Mouse (Mus musculus): ENCODE data around the gene Ripor3. TPM values are rescaled to one million over a fixed set of nuclear protein-coding genes. Genes with fewer than 3 reads are reported as not detected.

Ripor3 gene
- polyA plus RNA-seq, 1 experiment: 49.2 TPM

DNA sequence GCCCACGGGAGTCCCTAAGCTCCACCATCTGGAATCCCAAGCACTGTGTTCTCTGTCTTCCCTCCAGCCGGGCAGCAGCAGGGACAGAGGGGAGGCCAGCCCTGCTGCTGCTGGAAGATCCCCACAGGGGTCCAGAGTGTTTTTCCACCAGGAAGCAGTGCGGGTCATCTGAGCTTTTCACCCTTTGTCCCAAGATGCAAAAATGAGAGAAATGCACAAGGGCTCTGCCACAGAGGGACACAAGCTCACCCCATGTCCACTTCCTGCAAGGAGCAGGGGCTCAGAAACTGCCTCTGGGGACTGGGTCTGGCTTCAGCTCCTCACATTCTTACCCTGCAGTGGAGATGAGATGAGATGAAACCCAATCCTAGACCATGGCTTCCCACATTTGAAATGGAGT is 30.3 kb upstream of the Ripor3 start:
- no peak overlapping the region for H3K4me3 ChIP-seq (replicated peaks; ENCODE audit: control insufficient read depth, low read depth, low read length)
- no peaks in the 10 kb centered on the region for H3K4me1 ChIP-seq (ENCODE audit: control insufficient read depth, insufficient read depth, low read length)
- H3K27ac ChIP-seq (ENCODE audit: control insufficient read depth, insufficient read depth, low read depth, low read length, poor library complexity): no peak overlapping the region
- TF ChIP-seq POLR2A (IDR thresholded peaks at IDR 0.05; ENCODE audit: borderline replicate concordance, control insufficient read depth, low read depth, low read length) (no peak), CTCF (IDR thresholded peaks at IDR 0.05; ENCODE audit: control insufficient read depth, insufficient read depth, low read length) (no peak)
- WGBS: 75% methylated on average over 3 of the region's 3 CpGs

DNA sequence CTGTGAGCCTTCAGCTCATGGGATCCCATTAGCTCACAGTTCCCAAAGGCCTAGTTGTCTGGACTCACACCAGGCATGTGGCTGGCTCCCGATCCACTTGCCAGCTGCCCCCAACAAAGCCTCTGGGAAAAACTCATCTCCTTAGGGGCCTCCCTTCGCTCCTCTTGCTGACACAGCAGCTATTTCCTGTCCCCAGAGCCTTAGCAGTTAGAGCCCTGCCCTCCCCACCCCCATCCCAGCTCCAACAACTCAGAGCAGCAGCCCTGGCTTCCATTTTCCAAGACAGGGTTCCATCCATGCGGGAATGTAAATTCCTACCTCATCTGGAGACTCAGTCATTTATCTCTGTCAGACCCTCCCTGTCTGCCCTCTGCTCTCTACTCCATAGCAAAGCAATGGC is 26.6 kb upstream of the Ripor3 start:
- H3K4me1 ChIP-seq (ENCODE audit: control insufficient read depth, insufficient read depth, low read length): no peaks in the 10 kb centered on the region
- no peak overlapping the region for H3K4me3 ChIP-seq (replicated peaks; ENCODE audit: control insufficient read depth, low read depth, low read length)
- TF ChIP-seq CTCF (IDR thresholded peaks at IDR 0.05; ENCODE audit: control insufficient read depth, insufficient read depth, low read length) (no peak), POLR2A (IDR thresholded peaks at IDR 0.05; ENCODE audit: borderline replicate concordance, control insufficient read depth, low read depth, low read length) (no peak)
- WGBS: 62% methylated on average over 3 of the region's 3 CpGs
- H3K27ac ChIP-seq (ENCODE audit: control insufficient read depth, insufficient read depth, low read depth, low read length, poor library complexity): no peak overlapping the region

DNA sequence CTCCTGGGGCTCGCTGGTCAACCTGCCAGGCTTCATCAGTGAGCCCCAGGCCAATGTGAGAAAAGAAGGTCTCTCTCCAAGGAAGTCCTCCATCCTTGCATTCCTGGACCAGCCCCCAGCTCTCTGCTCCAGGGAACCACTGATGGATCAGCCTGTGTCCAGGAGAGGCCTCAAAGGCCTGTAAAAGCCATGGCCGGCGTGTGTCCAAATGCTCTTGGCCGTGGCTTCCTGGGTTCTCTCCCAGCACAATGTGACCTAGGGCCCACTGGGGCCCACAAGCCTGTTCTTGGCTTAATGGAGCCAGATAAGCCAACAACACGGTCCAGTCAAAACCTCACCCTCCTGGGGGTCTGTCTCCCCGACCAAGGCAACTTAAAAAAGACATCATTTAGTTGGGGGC is 25.5 kb upstream of the Ripor3 start:
- H3K27ac ChIP-seq (ENCODE audit: control insufficient read depth, insufficient read depth, low read depth, low read length, poor library complexity): no peak overlapping the region
- no peak for TF ChIP-seq POLR2A (IDR thresholded peaks at IDR 0.05; ENCODE audit: borderline replicate concordance, control insufficient read depth, low read depth, low read length)
- TF ChIP-seq CTCF (IDR thresholded peaks at IDR 0.05; ENCODE audit: control insufficient read depth, insufficient read depth, low read length): no peak
- H3K4me3 ChIP-seq (replicated peaks; ENCODE audit: control insufficient read depth, low read depth, low read length): no peak overlapping the region
- WGBS: 75% methylated on average over 6 of the region's 6 CpGs
- H3K4me1 ChIP-seq (ENCODE audit: control insufficient read depth, insufficient read depth, low read length): no peaks in the 10 kb centered on the region

DNA sequence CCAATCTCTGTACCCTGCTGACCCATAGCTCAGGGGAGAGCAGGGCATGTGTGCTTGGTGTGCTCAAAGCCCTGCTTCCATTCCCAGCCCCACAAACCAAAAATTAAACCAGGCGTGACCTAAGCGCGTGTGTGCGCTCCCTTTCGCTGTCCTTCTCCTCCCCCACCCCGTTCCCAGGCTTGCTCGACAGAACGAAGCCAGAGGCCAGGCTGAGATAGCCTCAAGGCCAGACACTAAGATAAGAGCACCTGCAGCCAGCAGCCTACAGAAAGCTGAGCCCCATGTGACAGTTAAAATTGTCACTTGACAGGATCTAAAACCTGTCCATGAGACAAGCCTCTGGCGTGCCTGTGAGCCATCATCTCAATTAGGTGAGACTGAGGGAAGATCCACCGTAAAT is 23.5 kb upstream of the Ripor3 start:
- TF ChIP-seq CTCF (IDR thresholded peaks at IDR 0.05; ENCODE audit: control insufficient read depth, insufficient read depth, low read length): no peak
- no peak for TF ChIP-seq POLR2A (IDR thresholded peaks at IDR 0.05; ENCODE audit: borderline replicate concordance, control insufficient read depth, low read depth, low read length)
- no peaks in the 10 kb centered on the region for H3K4me1 ChIP-seq (ENCODE audit: control insufficient read depth, insufficient read depth, low read length)
- 73% methylated on average over 10 of the region's 10 CpGs for WGBS
- H3K4me3 ChIP-seq (replicated peaks; ENCODE audit: control insufficient read depth, low read depth, low read length): no peak overlapping the region
- no peak overlapping the region for H3K27ac ChIP-seq (ENCODE audit: control insufficient read depth, insufficient read depth, low read depth, low read length, poor library complexity)

DNA sequence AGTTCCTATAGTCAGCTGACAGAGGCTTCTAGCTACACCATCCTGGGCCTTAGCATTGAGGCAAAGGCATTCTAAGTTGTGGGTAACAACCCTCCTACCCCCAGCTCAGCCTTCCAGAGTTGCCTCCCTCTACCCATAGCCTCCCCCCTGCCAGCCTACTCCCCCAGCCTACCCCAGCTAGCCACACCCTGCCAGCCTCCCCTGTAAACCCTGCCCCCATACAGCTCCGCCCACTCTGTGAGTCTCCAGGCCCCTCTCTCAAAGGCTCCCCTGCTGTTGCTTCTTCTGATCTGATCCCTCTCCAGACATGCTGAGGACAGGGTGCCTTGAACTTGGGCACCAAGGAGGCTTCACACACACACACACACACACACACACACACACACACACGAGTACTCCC is 21.4 kb upstream of the Ripor3 start:
- WGBS: 87% methylated on average over 2 of the region's 2 CpGs
- Histone ChIP-seq H3K4me3 (replicated peaks; ENCODE audit: control insufficient read depth, low read depth, low read length) (no peak overlapping the region), H3K27ac (ENCODE audit: control insufficient read depth, insufficient read depth, low read depth, low read length, poor library complexity) (no peak overlapping the region), H3K4me1 (ENCODE audit: control insufficient read depth, insufficient read depth, low read length) (no peaks in the 10 kb centered on the region)
- TF ChIP-seq CTCF (IDR thresholded peaks at IDR 0.05; ENCODE audit: control insufficient read depth, insufficient read depth, low read length) (no peak), POLR2A (IDR thresholded peaks at IDR 0.05; ENCODE audit: borderline replicate concordance, control insufficient read depth, low read depth, low read length) (no peak)

DNA sequence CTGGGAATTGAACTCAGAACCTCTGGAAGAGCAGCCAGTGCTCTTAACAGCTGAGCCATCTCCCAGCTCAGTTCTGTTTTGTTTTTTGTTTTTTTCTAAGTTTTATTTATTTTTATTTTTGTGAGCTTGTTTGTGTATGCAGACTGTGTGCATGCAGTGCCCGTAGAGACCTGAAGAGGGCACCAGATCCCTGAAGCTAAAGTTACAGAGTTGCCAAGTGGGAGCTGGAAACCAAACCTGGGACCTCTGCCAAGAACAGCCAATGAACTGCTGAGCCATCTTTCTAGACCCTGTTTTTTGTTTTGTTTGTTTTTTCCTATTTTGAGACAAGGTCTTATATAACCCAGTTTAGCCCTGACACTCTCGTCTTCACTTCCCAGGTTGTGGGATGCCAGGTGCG is 18.0 kb upstream of the Ripor3 start:
- Histone ChIP-seq H3K4me1 (ENCODE audit: control insufficient read depth, insufficient read depth, low read length) (no peaks in the 10 kb centered on the region), H3K27ac (ENCODE audit: control insufficient read depth, insufficient read depth, low read depth, low read length, poor library complexity) (no peak overlapping the region), H3K4me3 (replicated peaks; ENCODE audit: control insufficient read depth, low read depth, low read length) (no peak overlapping the region)
- TF ChIP-seq CTCF (IDR thresholded peaks at IDR 0.05; ENCODE audit: control insufficient read depth, insufficient read depth, low read length) (no peak), POLR2A (IDR thresholded peaks at IDR 0.05; ENCODE audit: borderline replicate concordance, control insufficient read depth, low read depth, low read length) (no peak)
- 94% methylated on average over 3 of the region's 3 CpGs for WGBS

DNA sequence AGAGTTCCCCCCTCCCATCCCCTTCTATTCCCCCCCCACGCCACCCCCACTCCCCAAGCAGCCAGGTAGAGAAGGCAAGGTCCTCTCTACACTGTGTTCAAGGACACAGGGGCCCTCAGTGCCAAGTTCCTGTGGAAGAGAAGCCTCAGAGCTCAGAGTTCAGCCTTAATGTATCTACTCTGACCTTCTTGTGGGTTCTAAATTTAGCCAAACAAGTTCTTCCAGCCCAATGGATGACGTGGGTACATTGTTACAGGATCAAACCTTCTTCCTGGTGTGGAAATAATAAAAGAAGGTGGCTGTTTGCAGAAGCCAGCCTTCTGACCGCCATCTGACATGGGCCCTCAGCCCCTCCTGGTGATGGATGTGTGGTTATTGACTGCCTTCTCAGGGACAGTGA is 16.0 kb upstream of the Ripor3 start:
- 37% methylated on average over 3 of the region's 3 CpGs for WGBS
- Histone ChIP-seq H3K4me1 (ENCODE audit: control insufficient read depth, insufficient read depth, low read length) (no peaks in the 10 kb centered on the region), H3K4me3 (replicated peaks; ENCODE audit: control insufficient read depth, low read depth, low read length) (no peak overlapping the region), H3K27ac (ENCODE audit: control insufficient read depth, insufficient read depth, low read depth, low read length, poor library complexity) (no peak overlapping the region)
- no peak for TF ChIP-seq POLR2A (IDR thresholded peaks at IDR 0.05; ENCODE audit: borderline replicate concordance, control insufficient read depth, low read depth, low read length)

DNA sequence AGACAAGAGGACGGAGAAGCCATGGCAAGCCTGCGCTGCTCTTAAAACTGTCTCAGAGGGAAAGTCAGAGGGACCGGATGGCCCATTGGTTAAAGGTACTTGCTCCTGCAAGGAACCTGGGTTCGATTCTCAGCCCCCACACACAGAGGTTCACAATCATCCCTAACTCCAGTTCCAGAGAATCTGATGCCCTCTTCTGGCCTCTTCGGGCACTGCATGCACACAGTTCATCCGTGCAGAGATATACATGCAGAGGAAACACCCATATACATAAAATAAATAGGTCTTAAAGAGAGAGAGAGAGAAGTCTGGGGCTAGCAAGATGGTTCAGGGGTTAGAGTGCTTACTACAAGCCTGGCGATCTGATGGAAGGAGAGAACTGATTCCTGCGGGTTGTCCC is 15.5 kb upstream of the Ripor3 start:
- H3K4me1 ChIP-seq (ENCODE audit: control insufficient read depth, insufficient read depth, low read length): no peaks in the 10 kb centered on the region

DNA sequence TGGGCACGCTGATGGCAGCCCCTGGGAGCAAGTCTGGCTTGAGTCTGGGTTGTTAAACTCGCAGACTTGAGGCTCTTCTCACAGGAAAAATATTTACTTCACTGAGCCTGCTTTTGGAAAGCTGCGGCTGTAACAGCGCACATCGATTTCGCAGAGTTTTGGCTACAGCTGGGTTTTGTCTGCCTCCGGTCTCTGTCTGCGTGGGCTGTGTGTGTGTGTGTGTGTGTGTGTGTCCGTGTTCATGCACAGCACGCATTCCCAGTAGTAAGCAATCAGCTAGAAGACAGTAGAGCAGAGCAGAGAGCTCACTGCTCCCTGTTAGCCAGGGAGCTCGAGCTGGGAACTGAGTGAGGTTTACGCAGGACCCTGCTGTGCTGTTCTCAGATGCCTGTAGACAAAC is 14.8 kb upstream of the Ripor3 start:
- 84% methylated on average over 12 of the region's 12 CpGs for WGBS
- H3K27ac ChIP-seq (ENCODE audit: control insufficient read depth, insufficient read depth, low read depth, low read length, poor library complexity): no peak overlapping the region
- no peaks in the 10 kb centered on the region for H3K4me1 ChIP-seq (ENCODE audit: control insufficient read depth, insufficient read depth, low read length)
- H3K4me3 ChIP-seq (replicated peaks; ENCODE audit: control insufficient read depth, low read depth, low read length): no peak overlapping the region
- TF ChIP-seq CTCF (IDR thresholded peaks at IDR 0.05; ENCODE audit: control insufficient read depth, insufficient read depth, low read length) (no peak), POLR2A (IDR thresholded peaks at IDR 0.05; ENCODE audit: borderline replicate concordance, control insufficient read depth, low read depth, low read length) (no peak)

More for the DNA sequence above, 15.5 kb upstream of the Ripor3 start:
- WGBS: 82% methylated on average over 8 of the region's 8 CpGs
- Histone ChIP-seq H3K27ac (ENCODE audit: control insufficient read depth, insufficient read depth, low read depth, low read length, poor library complexity) (no peak overlapping the region), H3K4me3 (replicated peaks; ENCODE audit: control insufficient read depth, low read depth, low read length) (no peak overlapping the region)
- TF ChIP-seq CTCF (IDR thresholded peaks at IDR 0.05; ENCODE audit: control insufficient read depth, insufficient read depth, low read length): peak; percentile 27; the same call in 1 of the 2 replicates
- no peak for TF ChIP-seq POLR2A (IDR thresholded peaks at IDR 0.05; ENCODE audit: borderline replicate concordance, control insufficient read depth, low read depth, low read length)
